Mouse (Mus musculus) hindlimb bud, embryonic 11.5 days (tissue): ENCODE measurements around the gene Gm11237.
A peak's percentile ranks its signal among the peaks of the same experiment; 100 is the strongest.
"Not testable (repeated sequence)": the region's sequence is repeated elsewhere in the genome, so short reads cannot be mapped to it uniquely, and the experiment has no call there.

Source experiments
- DNase-seq: peaks from one replicate; pipeline ENCODE4 v3.0.0-alpha.2; 2012; ENCODE audit warnings: low read depth, low spot score; ENCODE audit errors: extremely low spot score

Gm11237 gene

GRCm38 (mm10) chr4:73622684-73623083 lies at the start of gene Gm11237:
Gene Gm11237, plus strand, starts transcription at chr4:73622984.
- not testable (repeated sequence) for DNase-seq

- peak; percentile 37 for DNase-seq
Measured at GRCm38 (mm10) chr4:73599248-73599647, 23.5 kb upstream of the Gm11237 start.

GRCm38 (mm10) chr4:73607581-73607980 lies 15.2 kb upstream of the Gm11237 start, which contains the start of gene Gm11238:
Gene Gm11238, plus strand, starts transcription at chr4:73607881.
- DNase-seq = not testable (repeated sequence)

GRCm38 (mm10) chr4:73637821-73638220 lies 15.0 kb downstream of the Gm11237 start, which contains the start of gene Gm11236:
Gene Gm11236, plus strand, starts transcription at chr4:73638121.
- not testable (repeated sequence) for DNase-seq

- DNase-seq = not testable (repeated sequence)
Measured at GRCm38 (mm10) chr4:73661864-73662263, 39.1 kb downstream of the Gm11237 start.

GRCm38 (mm10) chr4:73668054-73668453 lies 45.3 kb downstream of the Gm11237 start, which contains the start of gene Gm11239:
Gene Gm11239, plus strand, starts transcription at chr4:73668354.
- DNase-seq = not testable (repeated sequence)
